Mouse (Mus musculus) neutrophil, adult 5-6 weeks (primary cell): ENCODE data around the gene Olfr247. TPM values are rescaled to one million over a fixed set of nuclear protein-coding genes. Genes with fewer than 3 reads are reported as not detected.
"Not testable (repeated sequence)": the region's sequence is repeated elsewhere in the genome, so short reads cannot be mapped to it uniquely, and the experiment has no call there.

Experiments used
- ATAC-seq: fragments of 151-379, 151-347 bp; 2 replicates; pipeline ENCODE4 v1.8.0; 2017; ENCODE audit warnings: mild to moderate bottlenecking, moderate TSS enrichment; ENCODE audit not compliant: insufficient number of reproducible peaks, poor library complexity, low FRiP score, severe bottlenecking; ENCODE audit errors: extremely low read depth
- total RNA-seq: library from RNA; stranded (forward); fragments of 200-1000 nt; gene quantifications from 2 replicates; pipeline ENCODE4 v1.2.3, GENCODE M21; 2017

The Olfr247 gene
- total RNA-seq, result not detected in 2 replicates

- ATAC-seq, result not testable (repeated sequence)
Observed at GRCm38 (mm10) chr10:129976040-129976439, at the start of gene Olfr247. Olfr247 (minus strand) TSS chr10:129976140.

GRCm38 (mm10) chr10:130012321-130012720 is 36.4 kb upstream of the Olfr247 start, which contains the start of gene Olfr820:
Olfr820 (plus strand) TSS chr10:130012621.
- ATAC-seq, result no peak

GRCm38 (mm10) chr10:130005366-130005765 is 29.4 kb upstream of the Olfr247 start:
- not testable (repeated sequence) for ATAC-seq

GRCm38 (mm10) chr10:130004104-130004503 is 28.2 kb upstream of the Olfr247 start:
- not testable (repeated sequence) for ATAC-seq

GRCm38 (mm10) chr10:129984962-129985361 is 9.0 kb upstream of the Olfr247 start, which contains the start of gene Gm10310:
Gm10310 (minus strand) TSS chr10:129985062.
- ATAC-seq, result not testable (repeated sequence)

- not testable (repeated sequence) for ATAC-seq
Observed at GRCm38 (mm10) chr10:129981867-129982266, 5.9 kb upstream of the Olfr247 start.

- ATAC-seq, result not testable (repeated sequence)
Observed at GRCm38 (mm10) chr10:129972994-129973393, 2.9 kb downstream of the Olfr247 start.

GRCm38 (mm10) chr10:129967166-129967565 is 8.8 kb downstream of the Olfr247 start, which contains the start of gene Olfr819:
Olfr819 (minus strand) TSS chr10:129967266.
- ATAC-seq, result not testable (repeated sequence)

- not testable (repeated sequence) for ATAC-seq
Observed at GRCm38 (mm10) chr10:129966232-129966631, 9.7 kb downstream of the Olfr247 start.

GRCm38 (mm10) chr10:129949000-129949399 is 26.9 kb downstream of the Olfr247 start, which contains the start of gene Olfr818:
Olfr818 (minus strand) TSS chr10:129949100.
- ATAC-seq, result no peak

Other genes with a start within 250 kb of the Olfr247 start
- gene Olfr805, start 246.8 kb downstream of the Olfr247 start, total RNA-seq, result not detected in 2 replicates
- 0.23 TPM in 1 of 2 replicates, not detected in the other for gene Olfr806, start 234.2 kb downstream of the Olfr247 start, total RNA-seq
- gene Olfr807, start 218.3 kb downstream of the Olfr247 start, total RNA-seq, result not detected in 2 replicates
- gene Olfr808, start 210.7 kb downstream of the Olfr247 start, total RNA-seq, result not detected in 2 replicates
- gene Olfr809, start 201.5 kb downstream of the Olfr247 start, total RNA-seq, result 0.35 TPM in 1 of 2 replicates, not detected in the other
- not detected in 2 replicates for gene Olfr810, start 181.2 kb downstream of the Olfr247 start, total RNA-seq
- not detected in 2 replicates for gene Olfr811, start 171.7 kb downstream of the Olfr247 start, total RNA-seq
- not detected in 2 replicates for gene Olfr812, start 130.0 kb downstream of the Olfr247 start, total RNA-seq
- gene Olfr813, start 120.8 kb downstream of the Olfr247 start, total RNA-seq, result not detected in 2 replicates
- 0.61 TPM in 1 of 2 replicates, not detected in the other for gene Olfr814, start 96.3 kb downstream of the Olfr247 start, total RNA-seq
- gene Olfr815, start 70.3 kb downstream of the Olfr247 start, total RNA-seq, result 1.2 TPM in 1 of 2 replicates, not detected in the other
- gene Olfr816, start 60.5 kb downstream of the Olfr247 start, total RNA-seq, result 0.12 TPM in 1 of 2 replicates, not detected in the other
- gene Olfr818, start 27.0 kb downstream of the Olfr247 start, total RNA-seq, result not detected in 2 replicates
- gene Olfr819, start 8.9 kb downstream of the Olfr247 start, total RNA-seq, result not detected in 2 replicates
- not detected in 2 replicates for gene Gm10310, start 8.9 kb upstream of the Olfr247 start, total RNA-seq
- gene Olfr820, start 36.5 kb upstream of the Olfr247 start, total RNA-seq, result 0.35 TPM in 1 of 2 replicates, not detected in the other
- gene Olfr821, start 54.2 kb upstream of the Olfr247 start, total RNA-seq, result not detected in 2 replicates
- not detected in 2 replicates for gene Olfr822, start 95.1 kb upstream of the Olfr247 start, total RNA-seq
- not detected in 2 replicates for gene Olfr823, start 139.2 kb upstream of the Olfr247 start, total RNA-seq
- gene Olfr824, start 153.9 kb upstream of the Olfr247 start, total RNA-seq, result not detected in 2 replicates
- gene Olfr825, start 190.6 kb upstream of the Olfr247 start, total RNA-seq, result not detected in 2 replicates
- not detected in 2 replicates for gene Olfr826, start 208.0 kb upstream of the Olfr247 start, total RNA-seq
- gene Olfr827, start 238.3 kb upstream of the Olfr247 start, total RNA-seq, result 0.12 TPM in 1 of 2 replicates, not detected in the other